Mouse (Mus musculus) neural tube, embryonic 10.5 days (tissue): ENCODE data around the gene Tex26.

Experiments
- DNase-seq: peaks from one replicate; pipeline ENCODE4 v3.0.0-alpha.2; 2017; ENCODE audit warnings: low spot score; ENCODE audit errors: extremely low spot score

Gene Tex26

DNA sequence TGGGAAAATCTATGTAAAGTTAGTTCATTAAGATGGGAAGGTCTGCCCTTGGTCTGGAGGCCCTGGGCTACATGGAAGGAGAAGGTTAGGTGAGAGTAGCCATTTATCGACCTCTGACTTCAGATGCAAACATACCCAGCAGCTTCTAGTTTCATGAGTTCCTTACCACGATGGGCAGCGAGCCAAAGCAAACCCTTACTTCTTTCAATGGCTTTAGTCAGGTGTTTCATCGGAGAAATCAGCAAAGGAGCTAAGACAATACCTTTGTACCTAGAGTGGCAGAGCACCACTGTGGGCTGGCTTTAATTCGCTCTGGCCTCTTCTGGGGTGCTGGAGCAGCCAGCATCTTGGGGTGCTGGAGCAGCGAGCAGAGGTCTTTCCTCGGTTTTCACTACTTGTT lies 5.8 kb upstream of the Tex26 start:
- DNase-seq = no peak

- no peak for DNase-seq
Observed at GRCm38 (mm10) chr5:149434141-149434690, 5.2 kb upstream of the Tex26 start.

DNA sequence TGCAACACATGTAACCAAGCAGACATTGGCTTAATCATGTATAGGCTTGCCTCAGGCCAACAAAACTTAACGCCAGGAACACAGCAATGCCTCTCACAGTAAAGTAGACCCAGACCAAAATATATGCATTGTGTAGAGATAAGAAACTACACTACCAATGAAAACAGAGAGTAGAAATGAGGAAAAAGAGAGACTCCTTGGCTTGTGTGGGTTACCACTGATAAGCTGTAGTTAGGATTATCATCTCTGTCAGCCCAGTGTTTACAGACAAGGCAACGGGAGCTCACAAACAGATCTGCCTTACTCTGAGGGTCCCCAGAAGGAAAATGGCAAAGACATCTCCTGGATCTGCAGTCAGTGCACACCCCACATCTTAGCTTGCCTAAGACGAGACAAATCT lies 2.9 kb upstream of the Tex26 start:
- no peak for DNase-seq

- DNase-seq = no peak
Observed at GRCm38 (mm10) chr5:149437150-149437549, 2.3 kb upstream of the Tex26 start.

- peak; percentile 69 for DNase-seq
Observed at GRCm38 (mm10) chr5:149440180-149440573, 717 bp downstream of the Tex26 start.

GRCm38 (mm10) chr5:149441646-149442276 lies 2.3 kb downstream of the Tex26 start:
- no peak for DNase-seq

GRCm38 (mm10) chr5:149442277-149442660 lies 2.8 kb downstream of the Tex26 start:
- DNase-seq = no peak

DNA sequence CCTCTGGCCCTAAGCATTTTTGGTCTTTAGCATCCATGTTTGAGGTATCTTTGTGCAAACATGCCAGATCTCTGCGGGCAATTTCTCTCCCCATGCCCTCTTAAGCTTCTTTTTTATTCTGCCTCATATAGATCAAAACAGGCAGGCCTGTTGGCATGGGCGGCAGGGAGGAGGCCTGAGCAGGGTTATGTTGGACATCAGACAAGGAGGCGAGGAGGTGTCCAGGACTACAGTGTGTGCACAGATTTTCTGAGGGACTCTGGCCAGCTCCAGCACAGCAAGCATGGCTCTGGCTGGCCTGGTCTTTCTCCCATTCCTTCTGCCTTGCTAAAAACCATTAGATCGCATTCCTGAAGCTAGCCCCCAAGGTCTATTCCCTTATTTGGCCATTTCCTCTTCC lies 5.0 kb downstream of the Tex26 start:
- no peak for DNase-seq

DNA sequence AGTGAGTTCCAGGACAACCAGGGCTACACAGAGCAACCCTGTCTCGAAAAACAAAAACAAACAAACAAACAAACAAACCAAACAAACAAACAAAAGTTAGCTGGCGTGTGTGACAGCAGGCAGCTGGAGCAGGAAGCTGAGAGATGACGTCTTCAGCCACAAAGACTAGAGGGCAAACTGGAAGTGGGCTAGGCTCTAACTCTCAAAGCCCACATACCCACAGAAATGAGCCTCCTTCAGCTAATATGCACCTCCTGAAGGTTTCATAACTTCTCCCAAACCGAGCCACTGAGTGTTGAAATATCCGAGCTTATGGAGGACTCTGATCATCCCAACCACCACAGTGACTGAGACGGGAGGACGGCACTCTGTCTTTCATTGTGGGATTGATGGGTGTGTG lies 7.0 kb downstream of the Tex26 start:
- no peak for DNase-seq

DNA sequence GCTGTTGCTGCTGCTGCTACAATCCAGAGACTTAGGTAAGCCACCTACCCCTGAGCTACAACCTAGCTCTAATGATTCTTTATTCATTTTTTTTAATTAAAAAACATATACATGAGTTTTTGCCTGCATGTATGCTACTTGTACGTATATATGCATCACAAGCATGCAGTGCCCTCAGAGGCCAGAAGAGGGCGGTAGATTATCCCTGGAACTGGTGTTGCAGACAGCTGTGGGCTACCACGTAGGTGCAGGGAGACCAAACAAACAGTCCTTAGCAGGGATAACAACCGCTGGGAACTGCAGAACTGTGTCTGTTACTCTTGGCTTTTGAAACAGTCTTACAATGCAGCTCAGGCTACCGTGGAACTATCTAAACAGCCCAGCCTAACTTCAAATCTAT lies 8.3 kb downstream of the Tex26 start:
- DNase-seq = no peak

DNA sequence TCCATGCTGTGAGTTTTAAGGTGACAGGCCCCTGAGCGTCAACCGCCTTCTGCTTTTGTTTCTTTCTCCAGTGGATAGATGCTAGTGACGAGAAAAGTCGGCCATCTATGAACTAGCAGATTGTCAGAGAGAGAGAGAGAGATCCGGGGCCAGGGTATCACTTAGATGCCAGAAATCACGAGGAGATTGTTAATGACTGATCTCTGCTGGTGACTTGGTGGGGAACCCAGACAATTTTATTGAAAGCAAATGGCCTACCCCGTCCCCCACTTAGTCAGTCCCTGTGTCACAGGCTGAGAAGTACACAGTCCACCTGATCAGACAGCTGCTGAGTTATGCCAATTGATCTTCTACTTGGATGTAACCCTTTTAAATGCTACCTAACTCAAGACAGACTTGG lies 9.9 kb downstream of the Tex26 start:
- DNase-seq = no peak

- no peak for DNase-seq
Observed at GRCm38 (mm10) chr5:149451209-149451681, 11.8 kb downstream of the Tex26 start.

GRCm38 (mm10) chr5:149454281-149454680 lies 14.8 kb downstream of the Tex26 start:
- DNase-seq = peak; percentile 75

DNA sequence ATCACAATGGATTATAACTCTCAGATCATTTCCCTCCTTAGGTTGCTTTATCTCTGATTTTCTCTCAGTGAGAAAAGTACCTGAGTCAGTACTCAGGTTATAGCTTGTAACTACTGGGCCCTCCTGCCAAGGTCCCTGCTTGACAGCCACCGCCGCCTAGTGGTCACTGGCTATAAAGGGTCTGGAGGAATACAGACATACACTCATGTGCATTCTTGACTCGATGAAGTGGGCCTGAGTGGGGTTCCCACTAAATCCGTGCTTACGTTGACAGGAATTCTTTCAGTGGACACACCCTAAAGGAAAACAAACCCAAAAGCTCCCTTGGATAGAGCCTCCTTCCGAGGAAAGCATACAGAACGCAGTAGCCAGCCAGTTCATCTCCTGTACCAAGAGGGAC lies 17.1 kb downstream of the Tex26 start:
- no peak for DNase-seq

- no peak for DNase-seq
Observed at GRCm38 (mm10) chr5:149462071-149462470, 22.6 kb downstream of the Tex26 start.

DNA sequence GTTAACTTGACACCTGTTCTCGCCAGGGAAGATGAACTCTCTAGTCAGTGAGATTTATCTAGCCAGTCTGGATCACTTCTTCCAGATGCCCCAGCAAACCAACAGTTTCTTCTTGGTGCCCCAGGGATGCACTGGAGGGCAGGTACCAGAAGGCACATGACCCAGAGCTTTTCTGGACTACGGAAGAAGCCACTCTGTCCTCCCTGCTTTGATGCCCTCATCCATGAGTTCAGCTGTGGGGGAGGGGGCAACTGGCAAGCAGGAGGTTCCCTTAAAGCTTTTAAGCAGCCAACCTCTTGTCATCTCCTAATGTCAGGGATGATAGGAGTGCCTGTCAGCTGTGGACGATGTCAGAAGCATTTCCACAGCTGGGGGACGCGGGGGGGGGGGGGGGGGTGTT lies 25.8 kb downstream of the Tex26 start:
- DNase-seq = no peak

- no peak for DNase-seq
Observed at GRCm38 (mm10) chr5:149474142-149474541, 34.7 kb downstream of the Tex26 start.

- DNase-seq = no peak
Observed at GRCm38 (mm10) chr5:149474701-149475468, 35.4 kb downstream of the Tex26 start.

GRCm38 (mm10) chr5:149481920-149482319 lies 42.5 kb downstream of the Tex26 start:
- no peak for DNase-seq

GRCm38 (mm10) chr5:149483321-149484052 lies 44.0 kb downstream of the Tex26 start:
- no peak for DNase-seq

DNA sequence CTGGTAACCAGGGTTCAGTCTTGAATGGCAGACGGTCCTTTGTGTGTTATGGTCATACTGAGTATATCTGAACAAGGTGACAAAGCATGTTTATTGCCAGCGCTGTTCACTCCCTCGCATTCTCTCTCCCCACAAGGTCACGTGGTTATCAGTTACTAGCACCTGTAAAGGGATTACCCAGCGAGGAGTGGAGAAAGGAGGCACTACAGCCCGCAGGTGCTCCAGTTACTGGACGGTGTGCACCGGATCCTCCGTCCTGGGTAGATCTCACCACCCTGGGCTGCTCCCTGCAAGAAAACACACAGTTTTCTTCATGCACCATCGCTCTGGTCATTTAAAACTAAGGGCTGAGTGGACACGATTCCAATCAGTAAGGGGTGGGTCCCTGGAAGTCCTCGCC lies 44.8 kb downstream of the Tex26 start:
- DNase-seq = no peak

- no peak for DNase-seq
Observed at GRCm38 (mm10) chr5:149485447-149485846, 46.0 kb downstream of the Tex26 start.
